Mouse (Mus musculus) gastrocnemius, adult 2 months (tissue): ENCODE results near the gene Lingo4. TPM values are rescaled to one million over a fixed set of nuclear protein-coding genes. Genes with fewer than 3 reads are reported as not detected.

Experiments
- DNase-seq: peaks from one replicate; pipeline ENCODE4 v3.0.0; 2022
- H3K27ac ChIP-seq: fragments of 200-600 bp; 2 replicates; pipeline ENCODE4 v1.8.1; 2022; ENCODE audit warnings: mild to moderate bottlenecking
- H3K4me3 ChIP-seq: fragments of 200-600 bp; 2 replicates; pipeline ENCODE4 v1.8.1; 2022; ENCODE audit warnings: mild to moderate bottlenecking, moderate library complexity
- CTCF ChIP-seq: fragments of 200-600 bp; IDR thresholded peaks from 2 replicates; pipeline ENCODE4 v1.8.1; 2022; ENCODE audit warnings: antibody characterized with exemption, mild to moderate bottlenecking, moderate library complexity
- intact Hi-C: fragments of 180-260 bp; cut with DNase I; formaldehyde crosslinking; loops from one replicate; pipeline ENCODE4 v1.15.1; 2025
- total RNA-seq, 2 experiments: library from RNA; stranded (reverse); gene quantifications; 2 replicates each; pipeline ENCODE4 v1.2.3; 2021

Gene Lingo4
- total RNA-seq, 2 experiments from 2014 or later = 0.31 to 0.39 TPM

- DNase-seq = no peak
- Histone ChIP-seq H3K27ac (no peak overlapping the region), H3K4me3 (no peak overlapping the region)
- no peak for TF ChIP-seq CTCF
- intact Hi-C loops = no loop called here
These were observed 6.2 kb upstream of the Lingo4 start for GRCm38 (mm10) chr3:94392128-94392527.

GRCm38 (mm10) chr3:94393049-94393448, 5.3 kb upstream of the Lingo4 start:
- DNase-seq = no peak
- H3K27ac ChIP-seq = no peak overlapping the region

GRCm38 (mm10) chr3:94396336-94396735, 2.0 kb upstream of the Lingo4 start:
- DNase-seq = no peak
- Histone ChIP-seq H3K27ac (no peak overlapping the region), H3K4me3 (no peak overlapping the region)
- TF ChIP-seq CTCF = no peak
- intact Hi-C loops = no loop called here

More at GRCm38 (mm10) chr3:94393049-94393448, 5.3 kb upstream of the Lingo4 start:
- H3K4me3 ChIP-seq = no peak overlapping the region
- no peak for TF ChIP-seq CTCF
- intact Hi-C loops = no loop called here

- intact Hi-C loops = no loop called here
- Histone ChIP-seq H3K4me3 (no peak overlapping the region), H3K27ac (no peak overlapping the region)
- TF ChIP-seq CTCF = no peak
- DNase-seq = no peak
These were observed 1.5 kb upstream of the Lingo4 start for GRCm38 (mm10) chr3:94396851-94397250.

GRCm38 (mm10) chr3:94398943-94399481, 695 bp downstream of the Lingo4 start:
- no peak for DNase-seq
- peak overlapping the region; percentile 41 for H3K4me3 ChIP-seq
- intact Hi-C loops = no loop called here
- H3K27ac ChIP-seq = no peak overlapping the region
- TF ChIP-seq CTCF = no peak

GRCm38 (mm10) chr3:94399663-94400310, 1.5 kb downstream of the Lingo4 start:
- no peak overlapping the region for H3K4me3 ChIP-seq
- no peak overlapping the region for H3K27ac ChIP-seq
- intact Hi-C loops = no loop called here
- no peak for DNase-seq
- TF ChIP-seq CTCF = no peak

- intact Hi-C loops = no loop called here
- peak; percentile 61 for DNase-seq
These were observed 4.1 kb downstream of the Lingo4 start for GRCm38 (mm10) chr3:94402451-94402850.

GRCm38 (mm10) chr3:94404366-94405054, 6.2 kb downstream of the Lingo4 start:
- intact Hi-C loops = no loop called here
- no peak for DNase-seq
- no peak for TF ChIP-seq CTCF
- Histone ChIP-seq H3K4me3 (no peak overlapping the region), H3K27ac (no peak overlapping the region)

More at GRCm38 (mm10) chr3:94402451-94402850, 4.1 kb downstream of the Lingo4 start:
- Histone ChIP-seq H3K4me3 (no peak overlapping the region), H3K27ac (no peak overlapping the region)
- no peak for TF ChIP-seq CTCF

GRCm38 (mm10) chr3:94405561-94405960, 7.2 kb downstream of the Lingo4 start:
- H3K4me3 ChIP-seq = no peak overlapping the region
- no peak for TF ChIP-seq CTCF
- H3K27ac ChIP-seq = no peak overlapping the region
- no peak for DNase-seq
- intact Hi-C loops = no loop called here

GRCm38 (mm10) chr3:94412530-94412929, 14.2 kb downstream of the Lingo4 start:
- no peak for TF ChIP-seq CTCF
- Histone ChIP-seq H3K4me3 (peak overlapping the region; percentile 74), H3K27ac (peak overlapping the region; percentile 65)
- intact Hi-C loops = no loop called here
- peak; percentile 30 for DNase-seq

- TF ChIP-seq CTCF = peak; percentile 32; the same call in 1 of the 2 replicates
- DNase-seq = peak; percentile 96
- intact Hi-C loops = no loop called here
- Histone ChIP-seq H3K4me3 (peak within 1 kb of the TSS; percentile 74), H3K27ac (peak within 1 kb of the TSS; percentile 65)
These were observed 14.8 kb downstream of the Lingo4 start, which contains the start of gene Tdrkh for GRCm38 (mm10) chr3:94413031-94413679. Gene Tdrkh (plus strand): TSS chr3:94413273.

GRCm38 (mm10) chr3:94430980-94431379, 32.7 kb downstream of the Lingo4 start:
- DNase-seq = no peak
- no peak overlapping the region for H3K4me3 ChIP-seq
- no peak overlapping the region for H3K27ac ChIP-seq
- intact Hi-C loops = no loop called here
- TF ChIP-seq CTCF = no peak

GRCm38 (mm10) chr3:94434305-94434704, 36.0 kb downstream of the Lingo4 start:
- no peak for DNase-seq
- intact Hi-C loops = no loop called here
- no peak overlapping the region for H3K4me3 ChIP-seq

More at GRCm38 (mm10) chr3:94434305-94434704, 36.0 kb downstream of the Lingo4 start:
- no peak overlapping the region for H3K27ac ChIP-seq
- TF ChIP-seq CTCF = no peak
